Mouse (Mus musculus): Measurements from ENCODE around the gene Nectin1. TPM values are rescaled to one million over a fixed set of nuclear protein-coding genes. Genes with fewer than 3 reads are reported as not detected.

The Nectin1 gene
- polyA plus RNA-seq, 1 experiment from 2014 or later: 6.6 TPM

GRCm38 (mm10) chr9:43796031-43796430 lies 52.2 kb downstream of the Nectin1 start:
- no peak for ATAC-seq (ENCODE audit: low FRiP score, low read depth)
- no peak overlapping the region for H3K4me2 ChIP-seq (replicated peaks)
- H3K27ac ChIP-seq: no peak overlapping the region
- 85% methylated on average over 3 of the region's 3 CpGs for WGBS
- 0 out of 2 replicates have a peak, but pooled peaks cover 5% of the 10 kb centered on the region for H3K4me1 ChIP-seq
- H3K9me3 ChIP-seq: no peaks in the 10 kb centered on the region
- H3K4me3 ChIP-seq: no peak overlapping the region
- no peaks in the 10 kb centered on the region for H3K27me3 ChIP-seq
- H3K36me3 ChIP-seq: peaks cover 56% of the 10 kb centered on the region
- no peak overlapping the region for H3K9ac ChIP-seq

- 0 out of 2 replicates have a peak, but pooled peaks cover 5% of the 10 kb centered on the region for H3K4me1 ChIP-seq
- no peak for ATAC-seq (ENCODE audit: low FRiP score, low read depth)
- no peak overlapping the region for H3K4me3 ChIP-seq
- peaks cover 53% of the 10 kb centered on the region for H3K36me3 ChIP-seq
- H3K9ac ChIP-seq: peak overlapping the region; percentile 19; the same call in 1 of the 2 replicates
- no peak overlapping the region for H3K27ac ChIP-seq
- no peaks in the 10 kb centered on the region for H3K9me3 ChIP-seq
- H3K27me3 ChIP-seq: no peaks in the 10 kb centered on the region
- WGBS: 77% methylated on average over 11 of the region's 11 CpGs
- no peak overlapping the region for H3K4me2 ChIP-seq (replicated peaks)
Measured at GRCm38 (mm10) chr9:43796841-43797740, 53.3 kb downstream of the Nectin1 start.

DNA sequence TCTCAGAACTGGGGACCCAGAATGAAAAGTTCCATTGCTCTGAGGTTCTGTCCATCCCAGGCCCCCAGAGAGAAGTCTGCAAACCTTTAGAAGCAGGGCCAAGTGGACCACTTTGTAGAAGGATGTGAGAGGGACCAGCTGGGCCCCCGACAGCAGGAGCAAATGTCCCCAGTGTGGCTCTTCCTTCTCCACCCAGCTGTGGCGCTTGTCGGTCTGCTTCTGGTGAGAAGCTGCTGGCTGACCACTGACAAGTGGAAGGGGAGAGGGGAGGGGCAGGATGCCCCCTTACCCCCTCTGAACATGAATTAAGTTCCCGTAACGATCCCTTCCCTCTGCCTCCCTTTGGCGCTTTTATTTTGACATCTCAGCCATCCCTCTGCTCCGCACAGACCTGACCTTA lies 54.0 kb downstream of the Nectin1 start:
- no peak for ATAC-seq (ENCODE audit: low FRiP score, low read depth)
- H3K4me3 ChIP-seq: no peak overlapping the region
- 0 out of 2 replicates have a peak, but pooled peaks cover 5% of the 10 kb centered on the region for H3K4me1 ChIP-seq
- WGBS: 49% methylated on average over 7 of the region's 7 CpGs
- H3K9ac ChIP-seq: no peak overlapping the region
- no peak overlapping the region for H3K4me2 ChIP-seq (replicated peaks)
- H3K27me3 ChIP-seq: no peaks in the 10 kb centered on the region
- H3K36me3 ChIP-seq: peaks cover 47% of the 10 kb centered on the region
- no peaks in the 10 kb centered on the region for H3K9me3 ChIP-seq
- no peak overlapping the region for H3K27ac ChIP-seq

DNA sequence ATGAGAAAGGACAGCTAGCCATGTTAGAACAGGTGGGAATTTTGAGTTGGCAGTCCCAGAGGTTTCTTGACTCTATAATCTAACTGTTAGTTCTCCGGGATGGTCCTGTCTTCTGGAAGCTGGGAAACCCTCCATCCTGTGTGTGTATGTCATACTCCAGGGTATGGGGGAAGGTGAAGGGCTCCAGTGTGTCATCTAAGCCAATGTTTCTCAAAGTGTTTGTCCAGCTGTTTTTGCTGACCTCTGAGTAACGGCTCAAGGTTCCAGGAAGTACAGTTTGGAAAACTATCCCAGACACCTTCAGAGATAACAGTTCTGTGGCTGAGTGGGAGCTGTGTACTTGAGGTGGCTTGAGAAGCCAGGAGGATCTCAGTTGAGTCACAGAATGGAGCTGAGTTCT lies 56.7 kb downstream of the Nectin1 start:
- no peak for ATAC-seq (ENCODE audit: low FRiP score, low read depth)
- Histone ChIP-seq H3K4me1 (0 out of 2 replicates have a peak, but pooled peaks cover 5% of the 10 kb centered on the region), H3K36me3 (peaks cover 27% of the 10 kb centered on the region), H3K27ac (no peak overlapping the region), H3K9me3 (no peaks in the 10 kb centered on the region), H3K9ac (no peak overlapping the region), H3K4me3 (no peak overlapping the region), H3K4me2 (replicated peaks) (no peak overlapping the region), H3K27me3 (no peaks in the 10 kb centered on the region)
- 91% methylated on average over 2 of the region's 2 CpGs for WGBS

DNA sequence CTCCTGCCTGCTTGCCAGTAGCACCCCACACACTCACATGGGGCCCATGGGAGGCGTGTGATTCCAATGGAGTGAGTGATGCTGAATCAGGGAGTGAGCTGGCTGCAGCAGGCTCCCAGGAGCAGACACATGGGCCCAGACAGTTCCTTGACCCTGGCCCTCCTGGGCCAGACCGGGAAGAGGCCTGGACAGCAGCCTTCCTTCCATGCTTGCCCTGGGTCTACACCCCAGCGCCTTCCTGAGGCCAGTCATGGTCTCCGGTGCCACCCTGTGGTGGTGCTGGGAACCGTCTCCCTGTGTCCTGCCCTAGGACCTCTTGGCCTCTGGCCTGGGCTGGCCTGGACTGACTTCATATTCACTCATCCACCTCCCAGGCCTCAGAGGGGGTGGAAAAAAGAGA lies 58.1 kb downstream of the Nectin1 start:
- Histone ChIP-seq H3K27me3 (no peaks in the 10 kb centered on the region), H3K4me3 (no peak overlapping the region), H3K4me2 (replicated peaks) (no peak overlapping the region), H3K4me1 (0 out of 2 replicates have a peak, but pooled peaks cover 4% of the 10 kb centered on the region), H3K27ac (no peak overlapping the region), H3K9me3 (no peaks in the 10 kb centered on the region), H3K9ac (no peak overlapping the region), H3K36me3 (peaks cover 23% of the 10 kb centered on the region)
- 39% methylated on average over 5 of the region's 5 CpGs for WGBS
- no peak for ATAC-seq (ENCODE audit: low FRiP score, low read depth)

DNA sequence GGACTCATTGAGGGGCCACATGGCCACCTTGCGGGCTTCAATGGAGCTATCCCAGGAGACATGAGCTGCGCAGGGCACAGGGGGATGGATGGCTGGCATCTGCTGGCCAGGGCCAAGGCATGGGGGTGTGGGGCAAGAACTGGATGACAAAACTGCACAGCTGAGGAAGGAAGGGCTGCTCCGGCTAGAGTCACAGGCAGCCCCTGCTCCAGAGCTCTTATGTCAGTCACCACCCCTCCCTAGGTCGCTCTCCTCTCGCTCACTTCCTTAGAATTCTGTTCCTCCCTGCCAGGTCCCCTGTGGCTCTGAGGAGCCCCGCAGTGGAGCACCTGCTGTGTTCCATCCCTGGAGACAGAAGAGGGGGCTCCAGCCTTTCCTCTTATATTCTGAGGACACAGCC lies 63.8 kb downstream of the Nectin1 start:
- H3K36me3 ChIP-seq: peaks cover 6% of the 10 kb centered on the region
- ATAC-seq (ENCODE audit: low FRiP score, low read depth): peak; percentile 28; the same call in 1 of the 2 replicates
- no peak overlapping the region for H3K9ac ChIP-seq
- no peaks in the 10 kb centered on the region for H3K9me3 ChIP-seq
- 21% methylated on average over 6 of the region's 6 CpGs for WGBS
- H3K4me1 ChIP-seq: peaks cover 8% of the 10 kb centered on the region; the same call in 1 of the 2 replicates
- no peak overlapping the region for H3K4me2 ChIP-seq (replicated peaks)
- H3K4me3 ChIP-seq: no peak overlapping the region
- H3K27ac ChIP-seq: no peak overlapping the region
- no peaks in the 10 kb centered on the region for H3K27me3 ChIP-seq

DNA sequence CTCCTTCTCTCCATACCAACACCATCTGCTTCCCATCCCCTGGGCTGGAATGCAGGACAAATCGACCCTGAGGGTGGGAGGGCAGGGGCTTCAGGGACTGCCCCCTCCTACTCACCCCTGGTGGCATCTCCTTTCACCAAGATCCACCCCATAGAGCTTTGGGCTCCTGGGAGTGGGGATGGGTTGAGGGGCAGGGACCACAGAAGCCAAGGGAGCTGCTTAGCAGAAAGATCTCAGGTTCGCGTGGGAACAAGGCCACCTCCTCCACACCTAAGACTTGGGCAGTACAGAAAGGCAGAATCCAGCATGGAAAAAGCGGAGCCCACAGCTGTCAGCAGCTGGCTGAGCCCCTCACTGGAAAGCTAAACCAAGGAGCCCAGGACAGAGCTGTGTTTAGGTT lies 64.3 kb downstream of the Nectin1 start:
- Histone ChIP-seq H3K4me3 (no peak overlapping the region), H3K9me3 (no peaks in the 10 kb centered on the region), H3K4me2 (replicated peaks) (no peak overlapping the region), H3K36me3 (peaks cover 6% of the 10 kb centered on the region), H3K27me3 (no peaks in the 10 kb centered on the region), H3K9ac (no peak overlapping the region), H3K27ac (no peak overlapping the region), H3K4me1 (peaks cover 8% of the 10 kb centered on the region; the same call in 1 of the 2 replicates)
- WGBS: 13% methylated on average over 3 of the region's 4 CpGs
- ATAC-seq (ENCODE audit: low FRiP score, low read depth): peak; percentile 39

GRCm38 (mm10) chr9:43808546-43808945 lies 64.8 kb downstream of the Nectin1 start:
- no peak overlapping the region for H3K4me2 ChIP-seq (replicated peaks)
- 13% methylated on average over 7 of the region's 7 CpGs for WGBS
- no peak; the same call in 1 of the 2 replicates for ATAC-seq (ENCODE audit: low FRiP score, low read depth)
- no peak overlapping the region for H3K9ac ChIP-seq
- H3K4me3 ChIP-seq: no peak overlapping the region
- H3K36me3 ChIP-seq: peaks cover 2% of the 10 kb centered on the region
- no peaks in the 10 kb centered on the region for H3K9me3 ChIP-seq
- H3K27me3 ChIP-seq: no peaks in the 10 kb centered on the region
- no peak overlapping the region for H3K27ac ChIP-seq
- H3K4me1 ChIP-seq: peaks cover 8% of the 10 kb centered on the region; the same call in 1 of the 2 replicates

GRCm38 (mm10) chr9:43813156-43813555 lies 69.4 kb downstream of the Nectin1 start:
- Histone ChIP-seq H3K4me3 (no peak overlapping the region), H3K36me3 (no peaks in the 10 kb centered on the region)

GRCm38 (mm10) chr9:43822206-43822605 lies 78.4 kb downstream of the Nectin1 start:
- Histone ChIP-seq H3K36me3 (no peaks in the 10 kb centered on the region), H3K27me3 (no peaks in the 10 kb centered on the region), H3K4me2 (replicated peaks) (no peak overlapping the region), H3K27ac (no peak overlapping the region), H3K4me3 (no peak overlapping the region), H3K9ac (no peak overlapping the region), H3K9me3 (no peaks in the 10 kb centered on the region), H3K4me1 (peaks cover 8% of the 10 kb centered on the region)
- 89% methylated on average over 5 of the region's 5 CpGs for WGBS
- ATAC-seq (ENCODE audit: low FRiP score, low read depth): no peak

More at GRCm38 (mm10) chr9:43813156-43813555, 69.4 kb downstream of the Nectin1 start:
- no peaks in the 10 kb centered on the region for H3K27me3 ChIP-seq
- no peak for ATAC-seq (ENCODE audit: low FRiP score, low read depth)
- H3K27ac ChIP-seq: no peak overlapping the region
- H3K9me3 ChIP-seq: no peaks in the 10 kb centered on the region
- no peak overlapping the region for H3K9ac ChIP-seq
- 73% methylated on average over 2 of the region's 2 CpGs for WGBS
- H3K4me2 ChIP-seq (replicated peaks): no peak overlapping the region
- peaks cover 6% of the 10 kb centered on the region; the same call in 1 of the 2 replicates for H3K4me1 ChIP-seq

- Histone ChIP-seq H3K4me2 (replicated peaks) (no peak overlapping the region), H3K4me3 (no peak overlapping the region), H3K36me3 (no peaks in the 10 kb centered on the region), H3K27ac (no peak overlapping the region), H3K27me3 (no peaks in the 10 kb centered on the region), H3K4me1 (peaks cover 8% of the 10 kb centered on the region), H3K9me3 (no peaks in the 10 kb centered on the region), H3K9ac (no peak overlapping the region)
- 69% methylated on average over 5 of the region's 5 CpGs for WGBS
- no peak for ATAC-seq (ENCODE audit: low FRiP score, low read depth)
Measured at GRCm38 (mm10) chr9:43825178-43825577, 81.4 kb downstream of the Nectin1 start.

DNA sequence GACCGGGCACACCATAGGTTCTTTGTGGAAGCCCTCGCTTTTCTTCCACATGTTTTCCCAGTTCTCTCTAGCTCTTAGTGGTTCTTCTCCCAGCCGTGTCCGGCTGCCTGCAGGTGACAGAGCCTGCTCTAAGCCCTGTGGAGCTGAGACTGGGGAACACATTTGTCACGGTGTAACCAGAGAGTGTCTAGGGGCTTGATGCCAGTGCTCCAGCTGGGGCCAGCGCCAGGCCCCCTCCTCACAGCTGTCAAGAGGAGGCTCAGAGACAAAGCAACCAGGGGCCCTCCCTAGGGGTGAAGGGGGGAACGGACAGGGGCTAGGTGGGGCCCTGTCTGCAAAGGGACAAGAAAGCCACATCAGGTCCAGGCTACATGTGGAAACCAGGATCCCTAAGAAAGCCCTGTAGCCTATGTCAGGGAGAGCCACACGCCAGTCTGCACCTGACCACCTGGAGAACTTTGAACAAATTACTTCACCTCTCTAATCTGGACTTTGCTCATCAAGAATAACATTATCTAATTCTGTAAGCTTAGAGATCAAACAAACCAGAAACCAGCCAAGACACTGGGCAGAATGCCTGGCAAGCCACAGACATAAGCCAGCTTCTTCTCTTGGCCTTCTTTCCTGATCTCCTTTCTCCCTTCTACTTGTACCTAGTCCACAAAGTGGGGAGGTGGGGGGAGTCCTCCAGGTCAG lies 82.9 kb downstream of the Nectin1 start:
- Histone ChIP-seq H3K36me3 (no peaks in the 10 kb centered on the region), H3K4me2 (replicated peaks) (no peak overlapping the region), H3K27ac (peak overlapping the region; percentile 11; the same call in 1 of the 2 replicates), H3K4me3 (no peak overlapping the region), H3K9ac (no peak overlapping the region), H3K9me3 (no peaks in the 10 kb centered on the region), H3K4me1 (peaks cover 8% of the 10 kb centered on the region), H3K27me3 (no peaks in the 10 kb centered on the region)
- WGBS: 47% methylated on average over 8 of the region's 8 CpGs
- peak; percentile 68 for ATAC-seq (ENCODE audit: low FRiP score, low read depth)

Data from limb, embryonic 13.5 days (tissue).